Mouse (Mus musculus): ENCODE measurements around the gene Ptprg. TPM values are rescaled to one million over a fixed set of nuclear protein-coding genes. Genes with fewer than 3 reads are reported as not detected.

Gene Ptprg
- polyA plus RNA-seq, 1 experiment from 2014 or later = 47.9 TPM

DNA sequence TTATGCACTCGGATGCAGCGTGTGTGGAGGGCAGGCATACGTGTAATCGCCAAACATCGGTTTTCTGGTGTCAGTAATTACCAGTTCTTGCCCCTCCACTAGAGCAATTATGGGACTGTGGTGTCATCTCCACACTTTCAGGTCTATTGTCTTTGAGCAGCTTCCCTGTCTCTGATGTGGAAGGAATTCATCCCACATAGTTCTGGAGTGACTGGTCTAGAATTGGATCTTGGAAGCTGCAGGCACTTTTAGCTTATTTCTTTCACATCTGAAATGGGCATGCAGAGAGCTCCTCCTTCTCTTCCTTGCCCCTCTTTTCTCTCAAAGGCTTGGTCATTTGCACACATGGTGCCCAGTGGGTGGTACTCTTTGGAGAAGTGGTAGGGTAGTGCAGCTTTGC, 363.9 kb downstream of the Ptprg start:
- no peak for ATAC-seq (ENCODE audit: insufficient number of reproducible peaks, insufficient read depth, low FRiP score, low TSS enrichment)
- Histone ChIP-seq H3K27me3 (no peaks in the 10 kb centered on the region), H3K36me3 (no peaks in the 10 kb centered on the region), H3K9ac (no peak overlapping the region), H3K27ac (no peak overlapping the region), H3K4me3 (no peak overlapping the region), H3K9me3 (no peaks in the 10 kb centered on the region), H3K4me1 (no peaks in the 10 kb centered on the region), H3K4me2 (replicated peaks) (no peak overlapping the region)
- WGBS = 86% methylated on average over 5 of the region's 5 CpGs

DNA sequence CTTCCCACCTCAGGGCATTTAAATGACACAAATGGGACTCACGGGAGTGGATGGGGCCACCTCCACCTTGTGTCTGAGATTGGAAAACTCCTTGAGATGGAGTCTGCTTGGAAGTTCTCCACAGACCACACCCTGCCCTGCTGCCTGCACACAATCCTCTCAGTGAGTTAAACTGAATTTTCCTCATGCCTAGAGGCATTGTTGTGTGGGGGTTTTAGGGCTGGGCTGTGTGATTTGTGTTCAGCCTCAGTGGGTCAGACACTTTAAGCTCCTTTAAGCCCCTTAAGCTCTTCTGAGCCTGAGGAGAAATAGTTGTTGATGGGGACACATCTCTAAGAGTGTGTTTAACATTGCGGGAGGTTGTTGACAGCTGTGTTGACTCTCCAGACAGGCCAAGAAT, 375.2 kb downstream of the Ptprg start:
- Histone ChIP-seq H3K36me3 (no peaks in the 10 kb centered on the region), H3K4me3 (no peak overlapping the region), H3K4me2 (replicated peaks) (no peak overlapping the region), H3K9me3 (no peaks in the 10 kb centered on the region), H3K27ac (no peak overlapping the region), H3K4me1 (no peaks in the 10 kb centered on the region), H3K9ac (no peak overlapping the region), H3K27me3 (no peaks in the 10 kb centered on the region)
- no peak for ATAC-seq (ENCODE audit: insufficient number of reproducible peaks, insufficient read depth, low FRiP score, low TSS enrichment)
- 66% methylated on average over 2 of the region's 2 CpGs for WGBS

DNA sequence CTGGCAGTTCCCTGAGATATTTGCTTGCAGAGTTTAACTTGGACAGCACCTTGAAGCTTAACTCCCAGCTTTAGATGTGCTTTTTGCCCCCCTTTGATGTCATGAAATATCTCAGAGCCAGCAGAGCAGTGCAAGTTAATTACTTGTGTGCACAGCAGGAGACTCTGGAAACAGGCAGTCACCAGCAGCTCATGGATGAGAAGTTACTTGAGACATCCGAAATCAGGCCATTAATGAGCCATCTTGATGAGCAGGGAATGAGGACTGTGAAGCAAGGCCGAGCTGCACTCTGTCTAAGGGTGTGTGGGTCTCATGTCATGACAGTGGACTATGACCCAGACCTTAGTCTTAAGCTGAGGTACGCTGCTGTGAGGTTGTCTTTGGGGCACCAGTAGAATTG, 379.2 kb downstream of the Ptprg start:
- Histone ChIP-seq H3K4me2 (replicated peaks) (no peak overlapping the region), H3K9me3 (no peaks in the 10 kb centered on the region), H3K36me3 (no peaks in the 10 kb centered on the region), H3K27me3 (no peaks in the 10 kb centered on the region), H3K27ac (no peak overlapping the region), H3K4me1 (no peaks in the 10 kb centered on the region), H3K9ac (no peak overlapping the region), H3K4me3 (no peak overlapping the region)
- WGBS = 58% methylated on average over 3 of the region's 3 CpGs
- no peak for ATAC-seq (ENCODE audit: insufficient number of reproducible peaks, insufficient read depth, low FRiP score, low TSS enrichment)

DNA sequence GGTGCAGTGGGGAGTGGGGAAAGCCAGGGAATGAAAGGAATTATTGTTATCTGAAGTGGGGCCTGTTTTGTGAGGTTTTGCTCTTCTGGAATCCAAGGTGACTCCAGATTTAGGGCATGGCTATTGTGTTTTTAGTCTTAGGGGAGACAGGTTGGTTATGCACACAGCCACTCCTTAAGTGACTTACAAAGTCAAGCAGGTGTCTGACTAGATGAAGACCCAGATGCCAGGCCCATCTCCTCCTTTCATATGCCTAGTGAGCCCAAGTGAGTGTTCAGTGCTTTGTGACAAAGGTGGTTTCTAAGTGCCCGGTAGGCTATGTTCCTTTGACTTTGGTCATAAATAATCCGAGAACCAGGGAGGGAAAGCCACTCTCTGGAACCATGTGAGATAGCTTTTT, 381.2 kb downstream of the Ptprg start:
- Histone ChIP-seq H3K9me3 (no peaks in the 10 kb centered on the region), H3K4me2 (replicated peaks) (no peak overlapping the region), H3K27ac (no peak overlapping the region), H3K4me1 (no peaks in the 10 kb centered on the region), H3K9ac (no peak overlapping the region), H3K27me3 (no peaks in the 10 kb centered on the region), H3K36me3 (no peaks in the 10 kb centered on the region), H3K4me3 (no peak overlapping the region)
- WGBS = 96% methylated on average over 2 of the region's 2 CpGs
- ATAC-seq (ENCODE audit: insufficient number of reproducible peaks, insufficient read depth, low FRiP score, low TSS enrichment) = no peak

GRCm38 (mm10) chr14:11935281-11935680, 381.9 kb downstream of the Ptprg start:
- 36% methylated on average over 1 of the region's 1 CpGs for WGBS
- no peaks in the 10 kb centered on the region for H3K4me1 ChIP-seq
- H3K9me3 ChIP-seq = no peaks in the 10 kb centered on the region

GRCm38 (mm10) chr14:11935698-11936097, 382.4 kb downstream of the Ptprg start:
- Histone ChIP-seq H3K9me3 (no peaks in the 10 kb centered on the region), H3K36me3 (no peaks in the 10 kb centered on the region), H3K9ac (no peak overlapping the region), H3K4me1 (no peaks in the 10 kb centered on the region), H3K4me3 (no peak overlapping the region), H3K27me3 (no peaks in the 10 kb centered on the region), H3K27ac (no peak overlapping the region), H3K4me2 (replicated peaks) (no peak overlapping the region)
- 85% methylated on average over 7 of the region's 7 CpGs for WGBS
- ATAC-seq (ENCODE audit: insufficient number of reproducible peaks, insufficient read depth, low FRiP score, low TSS enrichment) = no peak

More at GRCm38 (mm10) chr14:11935281-11935680, 381.9 kb downstream of the Ptprg start:
- Histone ChIP-seq H3K27ac (no peak overlapping the region), H3K27me3 (no peaks in the 10 kb centered on the region), H3K4me3 (no peak overlapping the region), H3K9ac (no peak overlapping the region), H3K36me3 (no peaks in the 10 kb centered on the region), H3K4me2 (replicated peaks) (no peak overlapping the region)
- ATAC-seq (ENCODE audit: insufficient number of reproducible peaks, insufficient read depth, low FRiP score, low TSS enrichment) = no peak

DNA sequence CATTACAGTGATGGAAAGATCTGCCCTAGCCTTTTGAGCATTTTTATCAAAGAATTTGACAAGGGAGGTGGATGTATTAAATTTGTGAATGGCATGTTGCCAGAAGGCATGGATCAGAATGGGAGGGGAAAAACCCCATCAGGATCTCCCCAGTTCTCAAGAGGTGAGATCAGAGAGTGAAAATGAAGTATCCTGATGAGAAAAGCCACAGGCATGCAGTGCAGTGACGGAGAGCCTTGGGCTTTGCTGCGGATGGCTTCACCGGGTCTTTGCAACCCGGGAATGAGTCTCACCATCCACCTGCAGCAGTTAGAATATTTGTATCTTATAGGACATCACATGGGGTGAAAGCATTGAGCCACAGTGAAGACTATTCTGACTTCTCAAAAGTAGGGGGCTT, 385.6 kb downstream of the Ptprg start:
- WGBS = 81% methylated on average over 4 of the region's 4 CpGs

GRCm38 (mm10) chr14:11941989-11942514, 388.7 kb downstream of the Ptprg start:
- H3K4me2 ChIP-seq (replicated peaks) = no peak overlapping the region
- H3K27ac ChIP-seq = no peak overlapping the region
- ATAC-seq (ENCODE audit: insufficient number of reproducible peaks, insufficient read depth, low FRiP score, low TSS enrichment) = no peak
- no peak overlapping the region for H3K4me3 ChIP-seq
- no peaks in the 10 kb centered on the region for H3K36me3 ChIP-seq
- no peak overlapping the region for H3K9ac ChIP-seq
- no peaks in the 10 kb centered on the region for H3K27me3 ChIP-seq
- no peaks in the 10 kb centered on the region for H3K4me1 ChIP-seq
- H3K9me3 ChIP-seq = no peaks in the 10 kb centered on the region
- 77% methylated on average over 5 of the region's 5 CpGs for WGBS

More for the DNA sequence above, 385.6 kb downstream of the Ptprg start:
- H3K4me3 ChIP-seq = no peak overlapping the region
- H3K36me3 ChIP-seq = no peaks in the 10 kb centered on the region
- no peaks in the 10 kb centered on the region for H3K27me3 ChIP-seq
- no peak overlapping the region for H3K27ac ChIP-seq
- H3K9me3 ChIP-seq = no peaks in the 10 kb centered on the region
- H3K4me1 ChIP-seq = no peaks in the 10 kb centered on the region
- no peak for ATAC-seq (ENCODE audit: insufficient number of reproducible peaks, insufficient read depth, low FRiP score, low TSS enrichment)
- no peak overlapping the region for H3K9ac ChIP-seq
- H3K4me2 ChIP-seq (replicated peaks) = no peak overlapping the region

DNA sequence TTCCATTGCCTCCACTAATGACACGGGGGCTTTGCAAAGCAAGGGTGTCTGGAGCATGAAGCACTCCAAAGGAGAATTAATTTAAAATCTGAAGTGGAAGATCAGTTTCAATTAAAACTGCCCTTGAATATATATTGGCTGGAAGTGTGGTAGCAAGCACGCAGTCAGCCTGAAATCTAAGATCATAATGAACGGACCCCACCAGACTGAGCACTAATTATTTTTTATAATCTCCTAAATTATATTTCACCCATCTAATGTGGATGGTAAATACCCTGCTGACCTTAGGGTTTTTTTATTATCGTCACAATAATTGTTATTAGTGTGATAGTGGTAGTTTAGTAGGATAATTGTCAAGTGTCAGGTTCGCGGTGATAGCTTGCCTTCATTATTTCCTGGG, 397.0 kb downstream of the Ptprg start:
- Histone ChIP-seq H3K9ac (no peak overlapping the region), H3K4me1 (no peaks in the 10 kb centered on the region), H3K27ac (no peak overlapping the region), H3K9me3 (no peaks in the 10 kb centered on the region), H3K4me2 (replicated peaks) (no peak overlapping the region), H3K4me3 (no peak overlapping the region), H3K36me3 (no peaks in the 10 kb centered on the region), H3K27me3 (no peaks in the 10 kb centered on the region)
- ATAC-seq (ENCODE audit: insufficient number of reproducible peaks, insufficient read depth, low FRiP score, low TSS enrichment) = no peak
- 80% methylated on average over 6 of the region's 6 CpGs for WGBS

GRCm38 (mm10) chr14:11955020-11955882, 401.9 kb downstream of the Ptprg start:
- Histone ChIP-seq H3K36me3 (no peaks in the 10 kb centered on the region), H3K9me3 (no peaks in the 10 kb centered on the region), H3K27me3 (no peaks in the 10 kb centered on the region), H3K4me1 (no peaks in the 10 kb centered on the region), H3K4me2 (replicated peaks) (no peak overlapping the region), H3K9ac (no peak overlapping the region), H3K27ac (no peak overlapping the region), H3K4me3 (no peak overlapping the region)
- WGBS = 82% methylated on average over 6 of the region's 6 CpGs
- no peak for ATAC-seq (ENCODE audit: insufficient number of reproducible peaks, insufficient read depth, low FRiP score, low TSS enrichment)

- no peaks in the 10 kb centered on the region for H3K4me1 ChIP-seq
- no peak for ATAC-seq (ENCODE audit: insufficient number of reproducible peaks, insufficient read depth, low FRiP score, low TSS enrichment)
- no peak overlapping the region for H3K9ac ChIP-seq
- no peak overlapping the region for H3K27ac ChIP-seq
- no peaks in the 10 kb centered on the region for H3K36me3 ChIP-seq
- 83% methylated on average over 15 of the region's 15 CpGs for WGBS
- no peaks in the 10 kb centered on the region for H3K27me3 ChIP-seq
- no peak overlapping the region for H3K4me3 ChIP-seq
- H3K9me3 ChIP-seq = no peaks in the 10 kb centered on the region
- no peak overlapping the region for H3K4me2 ChIP-seq (replicated peaks)
These were observed 407.2 kb downstream of the Ptprg start for GRCm38 (mm10) chr14:11960269-11961121.

DNA sequence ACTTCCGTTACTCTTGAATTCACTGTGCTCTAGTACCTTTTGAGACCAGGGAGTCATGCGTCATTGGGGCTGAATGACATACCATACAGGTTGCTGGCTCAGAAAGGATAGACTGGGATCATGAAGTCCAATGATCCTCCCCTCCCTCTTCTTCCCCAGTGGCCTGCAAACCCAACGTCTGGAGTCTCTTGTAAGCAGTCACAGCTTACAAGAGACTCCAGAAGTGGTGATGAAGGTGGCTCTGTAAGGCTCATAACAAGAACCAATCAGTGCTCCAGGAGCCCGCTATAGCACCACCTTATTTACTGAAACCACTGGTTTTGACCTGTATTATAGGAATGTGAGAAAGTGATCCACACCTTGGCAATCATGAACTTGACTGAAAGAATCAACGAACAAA, 408.8 kb downstream of the Ptprg start:
- no peaks in the 10 kb centered on the region for H3K36me3 ChIP-seq
- ATAC-seq (ENCODE audit: insufficient number of reproducible peaks, insufficient read depth, low FRiP score, low TSS enrichment) = no peak
- H3K9ac ChIP-seq = no peak overlapping the region
- WGBS = 88% methylated on average over 5 of the region's 5 CpGs
- H3K4me3 ChIP-seq = no peak overlapping the region
- H3K4me2 ChIP-seq (replicated peaks) = no peak overlapping the region
- H3K9me3 ChIP-seq = no peaks in the 10 kb centered on the region
- H3K27ac ChIP-seq = no peak overlapping the region
- no peaks in the 10 kb centered on the region; the same call in 1 of the 2 replicates for H3K4me1 ChIP-seq
- no peaks in the 10 kb centered on the region for H3K27me3 ChIP-seq
